Mouse (Mus musculus) kidney, adult 18-20 months (tissue): ENCODE data around the gene Olfr694.
"Not testable (repeated sequence)": the region's sequence is repeated elsewhere in the genome, so short reads cannot be mapped to it uniquely, and the experiment has no call there.

Source experiments
- DNase-seq: peaks from one replicate; pipeline ENCODE4 v3.0.0; 2021

Olfr694 gene

GRCm38 (mm10) chr7:106691714-106692113 lies at the start of gene Olfr694:
TSS of gene Olfr694 (minus strand) at chr7:106691814.
- no peak for DNase-seq

- no peak for DNase-seq
Measured at GRCm38 (mm10) chr7:106737028-106737427, 45.4 kb upstream of the Olfr694 start.

- no peak for DNase-seq
Measured at GRCm38 (mm10) chr7:106733717-106734116, 42.1 kb upstream of the Olfr694 start.

GRCm38 (mm10) chr7:106725654-106726053 lies 34.0 kb upstream of the Olfr694 start:
- DNase-seq = not testable (repeated sequence)

GRCm38 (mm10) chr7:106716296-106716695 lies 24.7 kb upstream of the Olfr694 start, which contains the start of gene Olfr695:
TSS of gene Olfr695 (minus strand) at chr7:106716396.
- no peak for DNase-seq

- DNase-seq = no peak
Measured at GRCm38 (mm10) chr7:106711463-106711862, 19.8 kb upstream of the Olfr694 start.

GRCm38 (mm10) chr7:106707705-106708104 lies 16.1 kb upstream of the Olfr694 start:
- DNase-seq = not testable (repeated sequence)

GRCm38 (mm10) chr7:106696891-106697290 lies 5.3 kb upstream of the Olfr694 start:
- no peak for DNase-seq

- no peak for DNase-seq
Measured at GRCm38 (mm10) chr7:106692976-106693375, 1.4 kb upstream of the Olfr694 start.

- no peak for DNase-seq
Measured at GRCm38 (mm10) chr7:106685382-106685781, 6.2 kb downstream of the Olfr694 start.

- DNase-seq = no peak
Measured at GRCm38 (mm10) chr7:106680484-106680883, 11.1 kb downstream of the Olfr694 start, which contains the start of gene Olfr693. TSS of gene Olfr693 (minus strand) at chr7:106680584.

- DNase-seq = no peak
Measured at GRCm38 (mm10) chr7:106652344-106652652, 39.3 kb downstream of the Olfr694 start.

- no peak for DNase-seq
Measured at GRCm38 (mm10) chr7:106651555-106652343, 39.9 kb downstream of the Olfr694 start.

- DNase-seq = no peak
Measured at GRCm38 (mm10) chr7:106649774-106650173, 41.8 kb downstream of the Olfr694 start.

GRCm38 (mm10) chr7:106645261-106645660 lies 46.4 kb downstream of the Olfr694 start:
- DNase-seq = no peak

GRCm38 (mm10) chr7:106644222-106644870 lies 47.3 kb downstream of the Olfr694 start:
- DNase-seq = no peak

- no peak for DNase-seq
Measured at GRCm38 (mm10) chr7:106640839-106641238, 50.8 kb downstream of the Olfr694 start.

GRCm38 (mm10) chr7:106635560-106635959 lies 56.1 kb downstream of the Olfr694 start:
- DNase-seq = no peak
